Mouse (Mus musculus): ENCODE measurements around the gene Tob2. TPM values are rescaled to one million over a fixed set of nuclear protein-coding genes. Genes with fewer than 3 reads are reported as not detected.

The Tob2 gene
- polyA plus RNA-seq, 1 experiment = 37.6 TPM

GRCm38 (mm10) chr15:81872262-81873136 lies 13.9 kb upstream of the Tob2 start, which contains the start of gene Aco2:
Aco2 (plus strand) TSS chr15:81872309.
- TF ChIP-seq GATA1 (IDR thresholded peaks at IDR 0.05; ENCODE audit: low read length) = no peak

GRCm38 (mm10) chr15:81871604-81872261 lies 13.1 kb upstream of the Tob2 start, which contains the start of gene Phf5a:
Phf5a (minus strand) TSS chr15:81871911.
- TF ChIP-seq GATA1 (IDR thresholded peaks at IDR 0.05; ENCODE audit: low read length) = no peak

GRCm38 (mm10) chr15:81869985-81870384 lies 11.4 kb upstream of the Tob2 start:
- no peak for TF ChIP-seq GATA1 (IDR thresholded peaks at IDR 0.05; ENCODE audit: low read length)

DNA sequence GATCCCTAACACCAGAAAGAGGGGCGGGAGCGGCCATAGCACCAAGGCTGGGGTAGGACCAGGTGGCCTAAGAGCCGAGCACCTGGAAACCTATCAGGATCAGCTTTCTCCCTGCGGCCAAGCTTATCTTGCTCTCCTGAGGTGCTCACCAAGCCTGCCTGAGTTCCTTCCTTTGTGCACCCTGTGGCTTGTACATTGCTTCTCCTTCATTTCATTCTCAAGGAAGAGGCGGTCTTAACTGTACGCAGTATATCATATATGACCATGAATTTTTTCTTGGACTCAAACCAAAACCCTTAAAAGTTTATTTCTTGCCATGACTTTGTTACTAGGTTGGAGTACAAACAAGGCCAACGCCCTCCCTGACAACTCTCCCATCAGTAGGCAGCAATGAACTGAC lies 5.6 kb upstream of the Tob2 start:
- TF ChIP-seq GATA1 (IDR thresholded peaks at IDR 0.05; ENCODE audit: low read length) = no peak

DNA sequence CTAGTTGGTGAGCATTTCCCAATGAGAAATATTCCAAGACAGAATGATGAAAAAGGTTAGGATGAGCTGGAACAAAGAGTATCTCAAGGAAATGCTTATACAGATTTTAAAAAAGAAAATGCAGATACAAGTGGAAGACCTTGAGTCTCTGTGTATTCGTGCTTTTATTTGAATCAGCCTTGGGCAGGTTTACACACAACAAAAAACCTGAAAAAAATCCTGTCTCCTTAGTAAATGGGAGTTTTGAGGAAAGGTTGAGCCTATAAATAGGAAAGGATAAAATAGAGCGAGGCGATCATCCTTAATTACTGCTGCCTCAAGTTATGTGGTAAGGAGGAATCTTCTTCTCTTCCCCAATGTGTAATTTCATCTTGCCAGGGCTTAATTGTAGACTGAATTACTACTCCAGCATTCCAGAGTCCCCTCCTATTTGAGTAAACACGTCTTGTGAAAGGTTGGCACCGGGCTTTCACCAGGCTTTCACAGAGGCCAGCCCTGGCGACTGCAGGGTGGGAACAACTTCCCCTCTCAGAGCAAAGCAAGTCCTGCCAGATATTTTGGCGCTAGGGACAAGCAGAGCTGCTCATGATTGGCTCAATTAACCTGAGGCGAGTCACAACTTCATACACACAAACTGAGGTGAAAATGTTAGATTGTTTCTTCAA lies 2.0 kb upstream of the Tob2 start:
- no peak for TF ChIP-seq GATA1 (IDR thresholded peaks at IDR 0.05; ENCODE audit: low read length)

GRCm38 (mm10) chr15:81859330-81860255 lies 997 bp upstream of the Tob2 start:
- TF ChIP-seq GATA1 (IDR thresholded peaks at IDR 0.05; ENCODE audit: low read length) = no peak

DNA sequence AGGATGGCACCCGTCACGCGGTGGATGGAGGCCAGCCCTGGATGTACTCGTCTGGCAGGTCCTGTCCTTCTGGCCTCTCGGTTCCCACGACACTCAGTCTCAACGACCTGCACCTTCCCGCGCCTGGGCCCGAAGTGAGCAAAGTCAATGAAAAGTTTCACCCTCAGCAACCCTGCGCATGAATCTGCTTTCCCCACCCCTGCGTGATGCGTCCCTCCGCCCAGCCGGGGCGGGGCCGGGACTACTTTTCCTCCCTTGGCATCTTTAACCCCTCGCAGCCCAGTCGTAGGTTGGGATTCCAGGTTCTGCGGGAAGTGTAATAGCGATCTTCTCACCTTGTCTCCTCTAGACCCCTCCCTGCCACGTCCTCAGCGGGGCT lies 469 bp downstream of the Tob2 start:
- TF ChIP-seq GATA1 (IDR thresholded peaks at IDR 0.05; ENCODE audit: low read length) = no peak

GRCm38 (mm10) chr15:81857724-81858116 lies 876 bp downstream of the Tob2 start:
- TF ChIP-seq GATA1 (IDR thresholded peaks at IDR 0.05; ENCODE audit: low read length) = no peak

GRCm38 (mm10) chr15:81856938-81857723 lies 1.5 kb downstream of the Tob2 start:
- no peak for TF ChIP-seq GATA1 (IDR thresholded peaks at IDR 0.05; ENCODE audit: low read length)

DNA sequence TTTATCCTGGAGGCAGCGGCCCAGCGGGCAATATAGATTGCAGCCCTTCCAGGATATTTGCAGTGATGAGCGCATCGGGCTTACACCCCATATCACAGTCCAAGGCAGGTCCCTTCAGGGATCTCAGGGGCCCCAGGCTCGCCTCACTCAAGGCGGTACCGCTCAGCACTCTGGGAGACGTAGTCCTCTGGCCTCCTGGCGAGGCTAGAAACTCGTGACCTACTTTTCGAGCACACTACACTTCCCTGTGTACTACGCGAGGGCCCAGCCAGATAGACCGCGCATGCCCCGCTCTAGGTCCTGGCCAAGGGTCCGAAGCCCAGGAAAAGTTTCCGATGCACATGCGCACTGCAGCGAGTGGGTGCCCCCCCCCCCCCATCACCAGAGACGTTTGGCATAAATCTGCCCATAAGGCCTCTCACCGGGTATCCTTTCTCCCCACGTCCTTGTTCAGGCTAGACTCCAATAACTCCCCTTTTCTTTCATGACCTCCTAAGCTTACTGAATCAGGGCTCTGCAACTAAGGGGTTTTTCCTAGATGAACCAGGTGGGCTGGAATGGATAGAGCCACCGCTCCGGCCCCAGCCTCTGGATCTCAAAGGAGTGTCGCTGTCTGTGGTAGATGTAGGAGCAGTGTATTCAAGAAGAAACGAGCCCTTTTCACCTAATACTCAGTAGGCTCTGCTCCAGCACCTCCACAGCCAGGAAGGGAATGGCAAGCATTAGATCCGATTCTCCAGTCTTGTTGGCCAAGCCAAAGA lies 2.4 kb downstream of the Tob2 start:
- no peak for TF ChIP-seq GATA1 (IDR thresholded peaks at IDR 0.05; ENCODE audit: low read length)

DNA sequence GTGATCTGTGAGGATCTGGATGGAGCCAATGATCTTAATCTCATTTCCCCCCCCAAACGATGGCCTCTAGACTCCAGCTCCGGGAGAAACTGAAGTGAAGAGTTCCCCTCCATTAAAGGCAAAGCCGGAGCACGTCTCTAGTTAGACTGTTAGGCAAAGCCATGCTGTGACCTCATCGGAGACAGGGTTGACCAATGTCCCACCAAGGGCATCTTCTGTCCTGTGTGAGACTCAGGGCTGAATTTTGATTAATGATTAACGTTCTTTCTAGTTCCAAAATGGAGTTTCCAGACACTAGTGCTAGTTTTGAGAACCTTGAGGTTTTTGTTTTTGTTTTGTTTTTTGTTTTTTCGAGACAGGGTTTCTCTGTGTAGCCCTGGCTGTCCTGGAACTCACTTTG lies 5.5 kb downstream of the Tob2 start:
- no peak for TF ChIP-seq GATA1 (IDR thresholded peaks at IDR 0.05; ENCODE audit: low read length)

DNA sequence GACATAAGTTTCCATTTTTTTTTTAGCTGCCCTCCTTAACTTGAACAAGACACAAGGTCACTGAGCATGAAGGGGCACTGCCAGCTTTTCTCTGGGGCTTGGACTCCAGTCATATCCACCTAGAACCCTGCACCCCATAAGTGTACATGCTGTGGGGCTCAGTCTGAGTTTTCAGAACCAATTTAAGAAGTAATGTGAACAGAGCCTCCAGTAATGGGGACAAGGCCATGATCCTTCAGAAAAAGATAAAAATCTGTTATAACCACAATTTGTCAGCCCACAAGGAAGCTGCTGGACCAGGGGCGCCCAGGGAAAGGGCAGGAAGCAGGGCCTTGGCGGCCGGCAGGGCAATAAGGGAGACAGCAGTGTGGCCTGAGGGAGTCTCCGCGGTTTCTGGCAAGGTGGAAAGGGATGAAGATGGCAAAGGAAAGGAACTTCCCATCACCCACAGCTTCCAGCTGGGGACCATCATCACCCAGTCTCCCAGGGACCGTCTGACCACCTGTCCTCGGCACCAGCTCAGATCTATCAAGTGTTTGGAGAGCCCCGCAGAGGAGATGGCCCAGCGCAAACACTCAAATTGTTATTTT lies 6.1 kb downstream of the Tob2 start:
- TF ChIP-seq GATA1 (IDR thresholded peaks at IDR 0.05; ENCODE audit: low read length) = no peak

DNA sequence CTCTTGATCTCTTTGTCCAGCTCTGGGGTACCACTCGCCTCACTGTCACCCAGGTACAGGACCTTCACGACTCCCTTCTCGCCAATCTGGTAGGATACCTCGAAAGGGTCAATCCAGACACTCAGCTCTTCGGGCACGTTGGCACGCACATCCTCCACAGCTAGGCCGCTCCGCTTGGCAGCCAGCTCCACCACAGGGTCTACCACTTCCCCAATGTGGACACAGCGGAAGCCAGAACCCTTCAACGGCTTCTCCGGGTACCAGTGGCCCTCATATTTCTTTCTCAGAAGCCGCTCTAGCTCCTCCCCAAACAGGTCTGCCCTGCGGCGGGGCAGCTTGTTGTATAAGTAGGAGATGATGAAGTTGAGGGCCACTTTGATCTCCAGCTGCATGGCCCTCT lies 7.2 kb downstream of the Tob2 start:
- TF ChIP-seq GATA1 (IDR thresholded peaks at IDR 0.05; ENCODE audit: low read length) = no peak
